Mouse (Mus musculus): ENCODE data around the gene Slc30a5.

Slc30a5 gene

DNA sequence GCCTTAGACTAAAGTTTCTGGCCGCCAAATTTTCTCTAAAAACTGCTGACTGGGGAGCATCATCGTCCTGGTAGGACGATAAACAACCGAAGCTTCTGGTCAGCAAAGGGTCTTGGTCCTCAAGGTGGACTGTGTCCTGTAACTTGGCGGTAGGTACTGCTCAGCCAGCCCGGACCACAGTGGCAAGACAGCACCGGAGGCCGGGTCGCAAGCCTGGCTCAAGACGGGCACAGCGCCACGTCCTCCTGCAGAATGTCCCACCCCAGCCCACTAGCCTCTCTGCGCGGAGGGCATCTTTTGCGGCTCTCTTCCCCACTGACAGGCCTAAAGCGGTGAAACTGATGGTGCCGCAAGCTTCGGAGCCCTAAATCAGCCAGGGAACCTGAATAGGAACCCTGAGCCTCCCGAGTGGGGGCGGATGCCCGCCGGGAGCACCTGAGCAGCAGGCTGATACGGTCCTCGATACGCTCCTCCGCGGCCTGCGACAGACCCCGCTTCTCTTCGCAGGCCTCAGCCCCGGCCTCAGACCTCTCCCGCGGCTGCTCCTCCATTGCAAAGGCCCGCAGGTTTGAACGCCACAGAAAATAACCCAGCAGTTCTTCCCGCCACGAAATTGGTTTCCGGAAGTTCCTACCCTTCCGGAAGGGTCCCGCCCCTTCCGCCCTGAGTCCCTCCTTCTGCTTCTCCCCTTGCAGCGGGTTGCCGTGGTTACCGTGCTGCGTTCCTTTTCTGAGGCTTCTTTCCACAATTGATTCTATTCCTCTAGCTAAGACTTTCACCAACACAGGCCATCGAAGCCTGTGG lies 57.8 kb downstream of the Slc30a5 start, which contains the start of gene Cenph:
Gene Cenph, minus strand, starts transcription at position 648 of the 804 bp plus-strand sequence.
- peak; percentile 92 for DNase-seq (ENCODE audit: low read depth, low spot score)

- DNase-seq (ENCODE audit: low read depth, low spot score) = no peak
Measured at GRCm38 (mm10) chr13:100774704-100775103, 58.5 kb downstream of the Slc30a5 start.

DNA sequence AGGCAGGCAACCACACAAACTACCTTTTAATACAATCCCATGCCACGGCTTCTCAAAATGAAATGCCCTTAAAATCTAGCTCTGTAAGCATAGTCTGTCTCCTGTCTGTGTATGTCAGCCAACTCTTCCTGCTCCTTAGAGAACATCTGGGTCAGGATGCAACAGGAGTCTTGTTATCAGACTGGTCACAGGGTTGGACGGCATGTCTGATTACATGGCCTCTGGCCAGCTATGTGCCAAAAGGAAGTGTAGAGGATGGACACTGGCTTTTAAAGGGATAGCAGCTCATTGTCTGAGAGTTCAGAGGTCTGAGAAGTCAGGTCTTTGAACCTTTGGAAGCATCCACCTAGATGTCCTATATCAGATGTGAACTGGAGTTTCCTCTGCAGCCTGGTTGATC lies 77.9 kb downstream of the Slc30a5 start:
- no peak for DNase-seq (ENCODE audit: low read depth, low spot score)

- no peak for DNase-seq (ENCODE audit: low read depth, low spot score)
Measured at GRCm38 (mm10) chr13:100754186-100754585, 79.0 kb downstream of the Slc30a5 start.

DNA sequence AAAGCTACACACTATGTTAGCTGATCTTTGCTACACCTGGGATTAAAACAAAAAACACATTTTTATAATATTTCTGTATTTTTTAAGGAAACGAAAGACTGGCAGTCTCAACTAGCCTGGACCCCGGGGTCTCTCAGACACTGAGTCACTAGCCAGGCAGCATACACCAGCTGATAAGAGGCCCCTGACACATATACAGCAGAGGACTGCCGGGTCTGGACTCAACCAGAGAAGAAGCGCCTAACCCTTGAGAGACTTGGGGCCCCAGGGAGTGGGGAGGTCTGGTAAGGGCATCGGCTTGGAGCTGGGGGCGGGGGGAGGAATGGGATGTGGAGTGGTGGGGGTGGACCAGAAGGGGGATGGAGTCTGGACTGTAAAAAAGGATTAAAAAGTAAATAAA lies 80.2 kb downstream of the Slc30a5 start:
- no peak for DNase-seq (ENCODE audit: low read depth, low spot score)
